Mouse (Mus musculus): Measurements from ENCODE around the gene Lsm3. TPM values are rescaled to one million over a fixed set of nuclear protein-coding genes. Genes with fewer than 3 reads are reported as not detected.

Gene Lsm3
- total and polyA plus RNA-seq, 3 experiments, result 238 to 259 TPM; not detected in 1

DNA sequence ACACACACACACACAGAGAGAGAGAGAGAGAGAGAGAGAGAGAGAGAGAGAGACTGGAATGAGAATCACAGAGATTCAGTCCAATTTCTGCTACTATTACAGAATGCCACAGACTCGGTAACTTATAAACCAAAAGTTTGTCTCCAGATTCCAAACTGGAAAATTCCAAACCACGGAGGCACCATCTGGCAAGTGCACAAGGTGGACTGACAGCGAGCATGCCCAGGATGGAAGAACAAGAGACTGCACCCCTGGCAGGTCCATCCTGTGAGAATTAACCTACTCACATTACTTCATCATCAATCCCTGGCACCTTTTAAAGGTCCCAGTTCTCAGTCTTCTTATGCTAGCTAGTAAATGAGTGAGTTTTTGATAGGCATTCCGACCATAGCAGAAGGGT, 18.5 kb downstream of the Lsm3 start:
- no peak for DNase-seq (ENCODE audit: low read depth, low spot score)
- Histone ChIP-seq H3K9me3 (replicated peaks; ENCODE audit: insufficient read depth, low read length) (no peaks in the 10 kb centered on the region), H3K9ac (ENCODE audit: control insufficient read depth, low read depth, low read length, poor library complexity, severe bottlenecking) (no peak overlapping the region), H3K27me3 (ENCODE audit: control insufficient read depth in 1 of 2, insufficient read depth in 2 of 2, low read length in 2 of 2) (0 out of 4 replicates have a peak, but pooled peaks cover 0 to 1% of the 10 kb centered on the region in 2 experiments), H3K79me2 (ENCODE audit: control insufficient read depth, insufficient read depth, low read length, poor library complexity) (no peaks in the 10 kb centered on the region), H3K4me1 (ENCODE audit: control insufficient read depth in 1 of 2, insufficient read depth in 2 of 2, low read length in 2 of 2) (no peaks in the 10 kb centered on the region), H3K36me3 (ENCODE audit: control insufficient read depth in 1 of 2, insufficient read depth in 2 of 2, low read length in 2 of 2) (no peaks in the 10 kb centered on the region), H3K27ac (ENCODE audit: control insufficient read depth, low read depth, low read length) (no peak overlapping the region), H3K4me3 (ENCODE audit: control insufficient read depth in 1 of 2, insufficient read depth in 1 of 2, low read depth in 2 of 2, low read length in 2 of 2) (no peak overlapping the region)
- TF ChIP-seq BHLHE40 (IDR thresholded peaks at IDR 0.05; ENCODE audit: borderline replicate concordance, low read depth, low read length), result no peak
- no peak for TF ChIP-seq TBP (IDR thresholded peaks at IDR 0.05; ENCODE audit: low read depth, low read length)
- TF ChIP-seq ETS1 (IDR thresholded peaks at IDR 0.05; ENCODE audit: low read depth, low read length), result no peak
- TF ChIP-seq NELFE (IDR thresholded peaks at IDR 0.05; ENCODE audit: low read depth, low read length), result no peak
- TF ChIP-seq ZC3H11A (IDR thresholded peaks at IDR 0.05; ENCODE audit: low read depth, low read length), result no peak
- no peak for TF ChIP-seq JUND (IDR thresholded peaks at IDR 0.05; ENCODE audit: low read depth, low read length)

DNA sequence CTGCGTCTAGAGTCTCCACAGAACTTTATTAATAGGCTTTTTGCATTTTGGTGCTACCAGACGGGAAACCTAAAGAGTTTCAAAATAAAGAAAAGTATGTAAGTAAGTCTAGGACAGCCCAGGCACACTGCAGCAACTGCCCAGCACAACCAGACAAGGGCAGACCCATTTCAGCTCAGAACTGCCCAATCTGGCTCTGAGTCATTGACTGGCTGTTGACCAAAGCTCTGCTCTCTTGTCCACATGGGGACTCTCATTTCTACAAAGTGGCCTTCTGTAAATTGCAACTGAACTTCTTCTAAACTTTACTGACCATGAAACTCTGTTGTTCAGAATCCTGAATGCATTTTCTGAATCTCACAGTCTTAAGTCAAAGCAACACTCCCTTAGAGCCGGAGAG, 19.5 kb downstream of the Lsm3 start:
- H3K36me3 ChIP-seq (ENCODE audit: control insufficient read depth in 1 of 2, insufficient read depth in 2 of 2, low read length in 2 of 2), result no peaks in the 10 kb centered on the region
- no peak for DNase-seq (ENCODE audit: low read depth, low spot score)
- H3K4me1 ChIP-seq (ENCODE audit: control insufficient read depth in 1 of 2, insufficient read depth in 2 of 2, low read length in 2 of 2), result no peaks in the 10 kb centered on the region
- no peaks in the 10 kb centered on the region for H3K9me3 ChIP-seq (replicated peaks; ENCODE audit: insufficient read depth, low read length)
- no peak overlapping the region for H3K27ac ChIP-seq (ENCODE audit: control insufficient read depth, low read depth, low read length)
- no peak overlapping the region for H3K4me3 ChIP-seq (ENCODE audit: control insufficient read depth in 1 of 2, insufficient read depth in 1 of 2, low read depth in 2 of 2, low read length in 2 of 2)
- no peak overlapping the region for H3K9ac ChIP-seq (ENCODE audit: control insufficient read depth, low read depth, low read length, poor library complexity, severe bottlenecking)
- H3K27me3 ChIP-seq (ENCODE audit: control insufficient read depth in 1 of 2, insufficient read depth in 2 of 2, low read length in 2 of 2), result 0 out of 4 replicates have a peak, but pooled peaks cover 0 to 1% of the 10 kb centered on the region in 2 experiments
- TF ChIP-seq ZNF384 (IDR thresholded peaks at IDR 0.05; ENCODE audit: low read depth, low read length) (no peak), POLR2AphosphoS5 (IDR thresholded peaks at IDR 0.05; ENCODE audit: borderline replicate concordance, low read depth, low read length) (no peak)
- no peaks in the 10 kb centered on the region for H3K79me2 ChIP-seq (ENCODE audit: control insufficient read depth, insufficient read depth, low read length, poor library complexity)

GRCm38 (mm10) chr6:91536047-91536765, 20.5 kb downstream of the Lsm3 start:
- Histone ChIP-seq H3K9me3 (replicated peaks; ENCODE audit: insufficient read depth, low read length) (no peaks in the 10 kb centered on the region), H3K36me3 (ENCODE audit: control insufficient read depth in 1 of 2, insufficient read depth in 2 of 2, low read length in 2 of 2) (no peaks in the 10 kb centered on the region), H3K79me2 (ENCODE audit: control insufficient read depth, insufficient read depth, low read length, poor library complexity) (no peaks in the 10 kb centered on the region), H3K27me3 (ENCODE audit: control insufficient read depth in 1 of 2, insufficient read depth in 2 of 2, low read length in 2 of 2) (0 out of 4 replicates have a peak, but pooled peaks cover 0 to 1% of the 10 kb centered on the region in 2 experiments), H3K4me1 (ENCODE audit: control insufficient read depth in 1 of 2, insufficient read depth in 2 of 2, low read length in 2 of 2) (no peaks in the 10 kb centered on the region), H3K4me3 (ENCODE audit: control insufficient read depth in 1 of 2, insufficient read depth in 1 of 2, low read depth in 2 of 2, low read length in 2 of 2) (no peak overlapping the region), H3K9ac (ENCODE audit: control insufficient read depth, low read depth, low read length, poor library complexity, severe bottlenecking) (no peak overlapping the region), H3K27ac (ENCODE audit: control insufficient read depth, low read depth, low read length) (no peak overlapping the region)
- DNase-seq (ENCODE audit: low read depth, low spot score), result no peak
- TF ChIP-seq ZC3H11A (IDR thresholded peaks at IDR 0.05; ENCODE audit: low read depth, low read length) (no peak), ETS1 (IDR thresholded peaks at IDR 0.05; ENCODE audit: low read depth, low read length) (no peak), MAFK (IDR thresholded peaks at IDR 0.05; ENCODE audit: borderline replicate concordance, low read depth, low read length) (no peak), ZMIZ1 (IDR thresholded peaks at IDR 0.05; ENCODE audit: low read depth, low read length) (no peak), MAX (IDR thresholded peaks at IDR 0.05; ENCODE audit: low read length) (no peak), CHD2 (IDR thresholded peaks at IDR 0.05; ENCODE audit: low read length) (no peak), EP300 (IDR thresholded peaks at IDR 0.05; ENCODE audit: low read depth in 1 of 2, low read length in 2 of 2) (no peak), BHLHE40 (IDR thresholded peaks at IDR 0.05; ENCODE audit: borderline replicate concordance, low read depth, low read length) (no peak), ZKSCAN1 (IDR thresholded peaks at IDR 0.05; ENCODE audit: low read depth, low read length) (no peak), TAL1 (IDR thresholded peaks at IDR 0.05; ENCODE audit: low read length) (no peak)
